Mouse (Mus musculus): ENCODE results near the gene Naa35.

DNA sequence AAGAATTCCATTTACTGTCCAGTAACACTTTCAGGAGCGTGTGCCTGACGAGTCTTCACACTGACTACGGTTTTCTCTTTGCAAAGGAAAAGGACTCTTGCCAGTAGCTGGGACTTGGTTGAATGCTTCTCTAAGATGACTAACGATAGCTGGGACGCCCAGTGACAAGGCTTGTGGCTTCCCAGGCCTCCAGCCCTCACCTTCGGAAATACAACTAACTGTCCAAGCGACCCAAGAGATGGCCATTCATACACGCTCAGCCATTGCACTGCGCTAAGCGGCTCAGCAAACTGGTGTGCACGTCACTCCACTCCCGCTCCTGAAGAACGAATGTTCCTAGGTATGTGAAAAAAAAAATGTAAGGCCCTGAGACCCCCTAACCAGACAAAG, 89.7 kb downstream of the Naa35 start:
- TF ChIP-seq POLR2A (IDR thresholded peaks at IDR 0.05; ENCODE audit: borderline replicate concordance, low read depth, low read length) = no peak
- no peak for TF ChIP-seq CTCF (IDR thresholded peaks at IDR 0.05; ENCODE audit: low read depth, low read length)

Data from bone marrow macrophage, adult 2 months (primary cell).